Mouse (Mus musculus) bone marrow, adult 2 months (tissue): ENCODE results near the gene Fanca.

Source experiments
- CTCF ChIP-seq: fragments of 200-500 bp; IDR thresholded peaks from 2 replicates; pipeline ENCODE4 v1.5.1; 2011; ENCODE audit warnings: low read length, control low read depth; ENCODE audit not compliant: control insufficient read depth, insufficient read depth
- POLR2A ChIP-seq: fragments of 200-500 bp; IDR thresholded peaks from 2 replicates; pipeline ENCODE4 v1.6.1; 2011; ENCODE audit warnings: low read depth, mild to moderate bottlenecking, control low read depth, low read length, borderline replicate concordance; ENCODE audit not compliant: control insufficient read depth

GRCm38 (mm10) chr8:123220917-123221316 lies 97.5 kb downstream of the Fanca start:
- TF ChIP-seq CTCF = no peak
- TF ChIP-seq POLR2A = no peak
